Mouse (Mus musculus): ENCODE measurements around the gene Carhsp1.

DNA sequence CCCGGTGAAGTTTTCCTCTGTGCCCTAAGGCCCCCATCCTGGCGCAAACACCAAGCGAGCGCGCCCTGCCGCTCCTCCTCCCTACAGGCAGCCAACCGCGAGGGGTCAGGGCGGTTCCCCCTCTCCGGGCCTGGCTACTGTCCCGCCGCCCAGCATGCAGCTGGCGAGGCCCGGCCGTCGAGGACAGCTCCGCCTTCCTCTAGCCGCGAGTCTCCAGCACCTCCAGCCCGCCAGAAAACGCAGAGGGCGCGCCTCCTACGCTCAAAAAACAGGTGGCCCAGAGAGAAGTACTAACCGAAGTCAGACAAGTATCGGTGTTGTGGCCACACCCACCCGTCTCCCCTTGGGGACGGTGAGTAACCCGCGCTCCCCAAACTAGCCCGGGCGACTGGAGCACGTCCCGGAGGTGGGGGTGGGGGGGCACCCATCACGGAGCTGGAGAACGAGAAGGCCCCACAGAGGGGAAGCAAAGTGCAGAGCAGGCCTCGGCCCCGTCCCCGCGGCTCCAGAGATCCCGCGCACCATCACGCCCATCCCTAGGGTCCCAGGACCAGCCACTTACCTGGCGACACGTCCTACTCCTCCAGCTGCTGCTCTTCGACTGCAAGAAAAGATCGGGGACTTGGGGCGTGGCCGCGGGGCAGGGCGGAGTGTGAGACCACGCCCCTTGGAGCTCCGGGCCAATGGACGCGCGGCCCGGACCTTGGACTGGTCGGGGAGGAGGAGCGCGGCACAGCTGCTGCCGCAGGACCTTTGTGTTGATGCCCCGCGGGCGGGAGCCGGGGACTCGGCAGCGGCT, at the start of gene Carhsp1:
- peak; percentile 65 for TF ChIP-seq CTCF (IDR thresholded peaks at IDR 0.05)
- TF ChIP-seq EP300 (IDR thresholded peaks at IDR 0.05) = no peak
